Mouse (Mus musculus) liver, adult 2 months (tissue): ENCODE measurements around the gene Gla. TPM values are rescaled to one million over a fixed set of nuclear protein-coding genes. Genes with fewer than 3 reads are reported as not detected.
A peak's percentile ranks its signal among the peaks of the same experiment; 100 is the strongest.

Experiments
- DNase-seq: peaks from one replicate; pipeline ENCODE4 v3.0.0-alpha.2; 2011; ENCODE audit warnings: low read depth, low spot score; ENCODE audit errors: extremely low read depth
- H3K27ac ChIP-seq: fragments of 200-500 bp; replicated peaks from 2 replicates; pipeline ENCODE4 v1.5.1; 2012; ENCODE audit warnings: low read depth, mild to moderate bottlenecking, control low read depth, inconsistent platforms, low read length; ENCODE audit not compliant: insufficient read depth
- H3K27me3 ChIP-seq: fragments of 200-500 bp; 2 replicates; pipeline ENCODE4 v1.6.1; 2012; ENCODE audit warnings: mild to moderate bottlenecking, moderate library complexity, low read length, inconsistent platforms; ENCODE audit not compliant: control insufficient read depth, insufficient read depth
- H3K36me3 ChIP-seq: fragments of 200-500 bp; 2 replicates; pipeline ENCODE4 v1.6.1; 2012; ENCODE audit warnings: low read length, inconsistent platforms; ENCODE audit not compliant: control insufficient read depth, insufficient read depth
- H3K4me1 ChIP-seq: fragments of 200-500 bp; 2 replicates; pipeline ENCODE4 v1.6.1; 2011; ENCODE audit warnings: low read length; ENCODE audit not compliant: control insufficient read depth, insufficient read depth
- H3K4me3 ChIP-seq: fragments of 200-500 bp; 2 replicates; pipeline ENCODE4 v1.5.1; 2011; ENCODE audit warnings: low read depth, mild to moderate bottlenecking, control low read depth, low read length, moderate library complexity; ENCODE audit not compliant: insufficient read depth
- H3K79me2 ChIP-seq: fragments of 200-500 bp; 2 replicates; pipeline ENCODE4 v1.6.1; 2012; ENCODE audit warnings: inconsistent platforms, mild to moderate bottlenecking, low read length, moderate library complexity; ENCODE audit not compliant: control insufficient read depth, insufficient read depth
- H3K9ac ChIP-seq: fragments of 200-500 bp; 2 replicates; pipeline ENCODE4 v1.6.1; 2012; ENCODE audit warnings: low read depth, mild to moderate bottlenecking, control low read depth, inconsistent platforms, low read length
- CTCF ChIP-seq: fragments of 200-500 bp; IDR thresholded peaks from 2 replicates; pipeline ENCODE4 v1.5.1; 2011; ENCODE audit warnings: low read depth, low read length, control low read depth
- POLR2A ChIP-seq: fragments of 200-500 bp; IDR thresholded peaks from 2 replicates; pipeline ENCODE4 v1.6.1; 2011; ENCODE audit warnings: low read length, control low read depth; ENCODE audit not compliant: insufficient read depth; ENCODE audit errors: extremely low read depth
- WGBS: fragments of 180-500 bp; shearing (Covaris S2); methylation state at CpG from one replicate; pipeline ENCODE4 v1.1.7; 2018; 5-methylcytosine and 5-hydroxymethylcytosine counted together
- polyA plus RNA-seq: library from polyadenylated mRNA; depleted of rRNA; stranded (reverse); fragments of >200 nt; gene quantifications from 2 replicates; pipeline ENCODE4 v1.2.3, GENCODE M21; 2012
- total RNA-seq: library from RNA; depleted of rRNA; stranded (reverse); fragments of >200 nt; gene quantifications from 2 replicates; pipeline ENCODE4 v1.2.3, GENCODE M21; 2014

Gla gene
- total and polyA plus RNA-seq, 2 experiments: 1.2 to 5.7 TPM

DNA sequence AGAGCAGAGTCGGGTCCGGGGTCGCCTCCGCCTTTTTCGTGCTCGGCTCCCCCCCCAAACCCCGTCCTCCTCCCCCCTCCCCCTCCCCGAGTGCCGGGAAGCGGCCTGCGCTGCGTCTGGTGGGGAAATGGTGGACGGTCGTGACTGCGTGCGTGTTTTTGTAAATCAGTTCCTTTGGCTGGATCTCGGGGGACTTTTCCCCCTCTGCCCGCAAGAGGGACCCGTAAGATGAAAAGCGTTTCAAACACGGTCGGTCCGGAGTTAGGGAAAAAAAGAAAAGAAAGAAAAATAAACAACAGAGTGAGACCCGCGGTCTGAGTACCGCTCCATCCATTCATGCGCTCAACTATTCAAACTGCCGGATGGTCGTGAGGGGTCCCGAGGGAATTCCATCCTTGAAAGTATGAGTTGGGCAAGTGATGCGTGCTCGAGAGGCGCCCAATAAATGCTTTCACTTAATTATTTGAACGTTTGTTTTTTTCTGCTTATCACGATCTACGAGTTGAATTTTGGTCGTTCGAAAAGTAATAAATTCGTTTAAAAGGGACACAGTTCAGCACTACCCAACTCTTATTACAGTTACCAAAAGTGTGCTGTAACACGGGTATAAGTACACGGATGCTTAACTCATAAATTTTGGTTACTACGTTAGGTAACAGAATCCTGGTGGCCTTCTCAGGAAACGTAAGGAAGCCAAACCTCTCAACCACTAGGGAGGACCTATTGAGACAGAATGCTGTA, 625 bp upstream of the Gla start:
- peak; percentile 27 for DNase-seq
- peak overlapping the region; percentile 82 for H3K27ac ChIP-seq
- H3K79me2 ChIP-seq: no peaks in the 10 kb centered on the region; the same call in 1 of the 2 replicates
- no peaks in the 10 kb centered on the region for H3K27me3 ChIP-seq
- TF ChIP-seq CTCF: no peak
- peaks cover 3% of the 10 kb centered on the region for H3K4me1 ChIP-seq
- H3K36me3 ChIP-seq: no peaks in the 10 kb centered on the region
- H3K9ac ChIP-seq: peak overlapping the region; percentile 86
- WGBS: under 1% methylated on average over 35 of the region's 43 CpGs
- H3K4me3 ChIP-seq: peak overlapping the region; percentile 91

DNA sequence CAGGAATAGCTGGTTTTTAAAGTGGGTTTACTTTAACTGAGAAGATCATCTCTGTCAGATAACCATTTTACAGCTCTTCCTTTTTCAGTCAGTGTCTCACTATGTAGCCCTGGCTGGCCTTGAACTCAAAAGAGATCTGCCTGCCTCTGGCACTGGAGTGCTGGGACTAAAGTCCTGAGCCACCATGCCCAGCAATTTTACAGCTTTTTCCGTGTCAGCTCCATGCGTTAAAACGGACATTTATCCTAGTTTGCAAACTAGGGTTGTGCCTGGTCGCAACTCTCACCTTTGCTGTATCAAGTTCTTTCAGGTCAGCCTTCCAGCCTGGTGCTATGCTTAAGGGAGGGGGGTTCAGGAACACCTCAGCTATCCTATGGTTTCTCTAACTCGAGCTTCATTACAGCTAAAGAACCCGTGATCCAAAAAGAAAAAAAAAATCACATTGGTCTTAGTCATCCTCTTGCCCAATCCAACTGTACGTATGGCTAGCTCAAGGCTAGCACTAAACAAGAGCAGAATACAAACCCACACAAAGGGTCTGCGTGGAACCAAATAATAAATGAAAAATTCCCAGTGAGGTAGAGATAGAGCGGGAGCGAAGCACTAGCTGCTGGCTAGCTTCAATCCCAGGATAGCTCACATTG, 881 bp downstream of the Gla start:
- Histone ChIP-seq H3K4me1 (peaks cover 3% of the 10 kb centered on the region), H3K4me3 (no peak overlapping the region; the same call in 1 of the 2 replicates), H3K36me3 (no peaks in the 10 kb centered on the region), H3K9ac (no peak overlapping the region; the same call in 1 of the 2 replicates), H3K27ac (no peak overlapping the region), H3K79me2 (no peaks in the 10 kb centered on the region; the same call in 1 of the 2 replicates), H3K27me3 (no peaks in the 10 kb centered on the region)
- 6% methylated on average over 10 of the region's 10 CpGs for WGBS
- TF ChIP-seq CTCF (no peak), POLR2A (no peak)
- DNase-seq: no peak

DNA sequence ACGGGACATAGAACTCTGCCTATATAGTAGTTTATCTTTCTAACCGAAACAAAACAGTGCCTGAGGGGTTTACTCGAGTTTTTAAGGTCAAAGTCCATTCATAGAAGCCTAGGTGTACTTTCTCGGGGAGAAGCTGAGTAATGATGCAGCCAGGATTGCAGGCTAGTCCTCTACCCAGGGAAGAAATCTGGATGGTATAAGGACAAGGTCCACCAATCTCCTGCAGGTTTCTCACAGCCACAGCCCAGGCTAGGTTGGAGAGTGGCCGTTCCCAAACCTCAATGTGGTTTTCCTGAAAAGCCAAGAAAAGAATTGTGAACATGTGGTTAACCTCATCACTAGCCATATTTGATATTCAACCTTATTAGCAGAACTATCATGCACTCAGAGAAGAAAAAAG, 11.1 kb downstream of the Gla start:
- peaks cover 3% of the 10 kb centered on the region; the same call in 1 of the 2 replicates for H3K4me1 ChIP-seq
- no peak overlapping the region for H3K9ac ChIP-seq
- WGBS: 22% methylated on average over 5 of the region's 5 CpGs
- H3K4me3 ChIP-seq: no peak overlapping the region
- H3K27ac ChIP-seq: no peak overlapping the region
- no peak for DNase-seq
- TF ChIP-seq POLR2A (no peak), CTCF (no peak)
- H3K79me2 ChIP-seq: no peaks in the 10 kb centered on the region
- no peaks in the 10 kb centered on the region for H3K27me3 ChIP-seq
- H3K36me3 ChIP-seq: peaks cover 13% of the 10 kb centered on the region

DNA sequence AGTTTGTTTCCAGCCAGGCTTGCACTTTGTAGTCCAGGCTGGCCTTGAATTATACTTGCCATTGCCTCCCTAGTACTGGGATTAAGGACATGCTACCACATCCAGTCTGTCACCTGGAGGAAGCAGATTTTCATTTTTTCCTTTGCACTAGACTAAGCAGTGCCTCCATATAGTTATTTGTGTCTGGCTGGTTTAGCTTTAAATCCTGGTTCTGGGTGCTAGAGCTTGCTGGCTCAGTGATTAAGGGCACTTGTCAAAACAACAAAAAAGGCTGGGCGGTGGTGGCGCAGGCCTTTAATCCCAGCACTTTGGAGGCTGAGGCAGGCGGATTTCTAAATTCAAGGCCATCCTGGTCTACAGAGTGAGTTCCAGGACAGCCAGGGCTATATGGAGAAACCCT, 11.9 kb downstream of the Gla start:
- no peaks in the 10 kb centered on the region for H3K79me2 ChIP-seq
- peaks cover 3% of the 10 kb centered on the region; the same call in 1 of the 2 replicates for H3K4me1 ChIP-seq
- no peak overlapping the region for H3K27ac ChIP-seq
- H3K27me3 ChIP-seq: no peaks in the 10 kb centered on the region
- no peak for TF ChIP-seq POLR2A
- TF ChIP-seq CTCF: no peak
- peaks cover 13% of the 10 kb centered on the region for H3K36me3 ChIP-seq
- H3K9ac ChIP-seq: no peak overlapping the region
- 98% methylated on average over 3 of the region's 3 CpGs for WGBS
- no peak overlapping the region for H3K4me3 ChIP-seq
- no peak for DNase-seq

DNA sequence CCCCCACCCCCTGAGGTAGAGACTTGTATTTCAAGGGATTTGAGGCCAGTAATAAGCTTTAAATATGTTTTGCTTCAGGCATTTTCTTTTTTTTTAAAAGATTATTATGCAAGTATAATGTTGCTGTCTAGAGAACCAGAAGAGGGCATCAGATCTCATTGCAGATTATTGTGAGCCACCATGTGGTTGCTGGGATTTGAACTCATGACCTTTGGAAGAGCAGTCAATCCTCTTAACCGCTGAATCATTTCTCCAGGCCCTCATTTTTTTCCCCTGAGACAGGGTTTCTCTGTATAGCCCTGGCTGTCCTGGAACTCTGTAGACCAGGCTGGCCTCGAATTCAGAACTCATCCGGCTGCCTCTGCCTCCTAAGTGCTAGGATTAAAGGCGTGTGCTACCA, 12.7 kb downstream of the Gla start:
- no peak for TF ChIP-seq CTCF
- TF ChIP-seq POLR2A: no peak
- 88% methylated on average over 4 of the region's 4 CpGs for WGBS
- Histone ChIP-seq H3K9ac (no peak overlapping the region), H3K36me3 (peaks cover 13% of the 10 kb centered on the region), H3K27me3 (no peaks in the 10 kb centered on the region), H3K27ac (no peak overlapping the region), H3K4me1 (peaks cover 3% of the 10 kb centered on the region; the same call in 1 of the 2 replicates), H3K4me3 (no peak overlapping the region), H3K79me2 (no peaks in the 10 kb centered on the region)
- no peak for DNase-seq

DNA sequence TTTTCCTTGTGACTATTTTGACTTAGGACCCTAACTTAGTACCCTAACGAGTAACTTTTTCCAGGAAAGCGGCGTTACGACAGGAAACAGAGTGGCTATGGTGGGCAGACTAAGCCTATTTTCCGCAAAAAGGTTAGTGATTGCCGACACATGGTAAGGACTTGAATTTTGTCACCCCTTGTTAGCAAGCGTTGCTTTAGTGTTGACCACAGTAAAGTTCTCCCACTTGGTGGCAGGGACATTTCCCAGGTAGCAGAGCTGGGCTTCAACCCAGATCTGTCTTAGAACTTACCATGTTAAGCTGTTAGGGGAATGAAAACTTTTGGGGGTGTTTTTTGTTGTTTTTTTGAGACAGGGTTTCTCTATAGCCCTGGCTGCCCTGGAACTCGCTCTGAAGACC, 14.5 kb downstream of the Gla start:
- Histone ChIP-seq H3K9ac (peak overlapping the region; percentile 59; the same call in 1 of the 2 replicates), H3K36me3 (peaks cover 13% of the 10 kb centered on the region), H3K79me2 (no peaks in the 10 kb centered on the region), H3K4me1 (peaks cover 3% of the 10 kb centered on the region; the same call in 1 of the 2 replicates), H3K27ac (no peak overlapping the region), H3K27me3 (no peaks in the 10 kb centered on the region), H3K4me3 (peak overlapping the region; percentile 19; the same call in 1 of the 2 replicates)
- TF ChIP-seq CTCF: no peak
- TF ChIP-seq POLR2A: no peak
- DNase-seq: no peak
- WGBS: 13% methylated on average over 8 of the region's 8 CpGs
